Mouse (Mus musculus): ENCODE measurements around the gene Casd1.
"Not testable (repeated sequence)": the region's sequence is repeated elsewhere in the genome, so short reads cannot be mapped to it uniquely, and the experiment has no call there.

Casd1 gene

GRCm38 (mm10) chr6:4612431-4612830, 11.8 kb downstream of the Casd1 start:
- no peak for DNase-seq (ENCODE audit: low read depth, low spot score)

DNA sequence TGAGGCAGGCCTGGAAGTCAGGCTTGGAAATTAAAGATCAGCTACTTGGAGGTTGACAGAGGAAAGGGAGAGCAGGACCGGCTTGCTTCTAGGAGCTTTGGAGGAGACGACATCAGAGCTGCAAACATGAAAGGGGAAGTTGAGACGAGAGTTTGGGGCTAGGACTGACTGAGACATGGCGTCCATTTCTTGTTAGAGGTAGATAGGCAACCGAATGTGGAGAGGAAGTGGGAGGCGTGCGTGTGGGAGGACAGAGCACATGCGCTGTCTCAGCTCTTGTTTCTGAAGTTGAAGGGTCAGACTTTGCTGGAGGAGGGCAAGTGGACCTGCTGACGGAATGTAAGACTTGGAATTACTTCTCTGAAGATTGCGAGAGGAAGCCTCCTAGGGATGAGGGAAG, 17.3 kb downstream of the Casd1 start:
- DNase-seq (ENCODE audit: low read depth, low spot score) = no peak

- no peak for DNase-seq (ENCODE audit: low read depth, low spot score)
Measured at GRCm38 (mm10) chr6:4631464-4631863, 30.8 kb downstream of the Casd1 start.

- DNase-seq (ENCODE audit: low read depth, low spot score) = no peak
Measured at GRCm38 (mm10) chr6:4633189-4633588, 32.5 kb downstream of the Casd1 start.

DNA sequence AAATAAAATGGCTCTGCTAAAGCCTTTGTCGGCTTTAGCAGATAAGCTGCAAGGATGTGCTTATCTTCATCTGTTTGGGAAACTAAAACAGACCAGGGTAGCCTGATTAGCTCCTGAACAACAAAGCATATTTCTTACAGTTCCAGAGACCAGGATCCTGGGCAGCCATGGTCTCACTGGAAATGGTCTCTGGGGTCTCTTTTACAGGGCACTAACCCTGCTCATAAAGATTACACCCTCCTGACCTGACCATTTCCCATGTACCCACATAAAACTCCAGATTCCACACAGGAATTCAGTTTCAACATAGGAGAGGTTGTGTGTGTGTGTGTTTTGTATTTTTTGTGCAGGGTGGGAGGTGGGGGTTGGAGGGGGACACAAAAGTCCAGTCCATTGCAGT, 34.2 kb downstream of the Casd1 start:
- DNase-seq (ENCODE audit: low read depth, low spot score) = peak; percentile 13

DNA sequence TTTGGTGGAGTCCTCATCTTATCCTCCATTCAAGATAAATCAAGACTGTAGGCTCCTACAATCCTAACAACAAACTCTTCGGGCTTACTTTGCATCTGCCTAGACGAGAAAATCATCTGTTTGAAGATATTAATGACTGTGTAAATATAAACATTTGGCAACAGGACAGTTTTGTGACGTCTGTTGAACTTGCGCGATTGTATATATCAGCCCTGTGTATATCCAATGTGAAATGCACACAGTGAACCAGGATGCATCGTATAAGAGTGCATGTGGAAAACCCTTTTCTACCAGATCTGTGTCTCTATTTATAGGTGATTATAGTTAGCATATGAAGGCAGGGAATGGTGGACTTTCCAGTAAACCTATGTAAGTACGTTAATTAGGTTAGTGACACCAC, 41.4 kb downstream of the Casd1 start:
- DNase-seq (ENCODE audit: low read depth, low spot score) = no peak

DNA sequence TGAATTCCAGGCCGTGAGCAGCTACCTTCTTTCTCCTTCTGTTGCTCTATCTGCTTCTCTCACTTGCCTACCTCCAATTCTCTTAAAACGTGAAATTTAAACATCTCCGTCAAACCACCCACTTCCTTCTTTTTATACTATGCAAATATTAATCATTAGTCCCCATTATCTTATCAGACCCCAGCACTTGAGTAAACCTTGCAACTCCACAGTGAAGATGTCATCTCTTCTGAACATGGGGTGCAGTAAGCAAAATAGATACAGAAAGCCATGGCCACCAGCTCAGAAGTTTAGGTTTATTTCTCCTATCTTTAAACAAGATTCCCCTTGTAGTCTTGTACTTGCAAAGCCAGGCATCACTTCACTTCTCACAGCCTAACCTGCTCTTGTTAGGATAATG, 46.7 kb downstream of the Casd1 start:
- DNase-seq (ENCODE audit: low read depth, low spot score) = no peak

DNA sequence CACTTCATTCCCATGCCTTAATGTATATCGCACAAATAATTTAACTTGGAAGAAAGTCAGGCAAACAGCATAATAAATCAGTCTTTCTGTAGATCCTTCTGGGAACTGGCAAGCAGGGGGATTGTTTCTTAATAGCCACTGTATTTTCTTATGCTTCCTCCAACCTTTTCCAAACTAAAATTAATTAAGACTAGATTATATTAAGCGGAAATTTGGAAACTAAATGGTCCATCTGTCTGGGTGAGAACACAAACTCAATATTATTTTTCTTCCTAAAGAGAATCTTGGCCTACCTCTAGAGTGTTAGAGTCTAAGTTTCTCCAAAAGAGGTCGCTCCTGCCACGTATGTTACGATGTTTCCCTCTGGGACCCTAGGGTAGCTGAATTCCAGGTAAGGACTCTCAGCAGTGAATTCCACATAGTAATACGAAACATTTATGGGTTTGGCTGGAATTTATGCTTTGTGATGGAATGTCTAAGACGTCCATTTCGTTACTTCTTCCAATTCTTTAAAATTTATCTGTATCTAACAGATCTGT, 52.0 kb downstream of the Casd1 start:
- DNase-seq (ENCODE audit: low read depth, low spot score) = no peak

- not testable (repeated sequence) for DNase-seq (ENCODE audit: low read depth, low spot score)
Measured at GRCm38 (mm10) chr6:4653741-4654140, 53.1 kb downstream of the Casd1 start.

DNA sequence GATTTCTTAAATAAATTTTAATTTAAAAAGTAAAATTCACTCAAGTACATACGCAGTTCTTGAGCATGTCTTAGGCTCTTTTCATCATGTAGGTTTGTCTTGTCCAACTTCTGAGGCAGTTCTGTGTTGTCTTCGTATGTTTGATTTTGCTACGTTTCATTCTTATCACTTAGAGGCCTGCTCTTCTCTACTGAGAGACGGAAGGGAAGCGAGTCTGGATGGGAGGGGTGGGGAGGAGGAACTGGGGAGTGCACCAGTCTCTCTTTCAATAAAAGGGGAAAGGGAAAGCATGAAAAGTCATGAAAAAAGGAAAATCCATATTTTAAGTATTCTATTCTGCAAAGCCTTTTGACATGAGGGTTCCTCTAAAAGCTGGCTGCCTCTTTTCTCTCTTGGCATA, 54.8 kb downstream of the Casd1 start:
- no peak for DNase-seq (ENCODE audit: low read depth, low spot score)

DNA sequence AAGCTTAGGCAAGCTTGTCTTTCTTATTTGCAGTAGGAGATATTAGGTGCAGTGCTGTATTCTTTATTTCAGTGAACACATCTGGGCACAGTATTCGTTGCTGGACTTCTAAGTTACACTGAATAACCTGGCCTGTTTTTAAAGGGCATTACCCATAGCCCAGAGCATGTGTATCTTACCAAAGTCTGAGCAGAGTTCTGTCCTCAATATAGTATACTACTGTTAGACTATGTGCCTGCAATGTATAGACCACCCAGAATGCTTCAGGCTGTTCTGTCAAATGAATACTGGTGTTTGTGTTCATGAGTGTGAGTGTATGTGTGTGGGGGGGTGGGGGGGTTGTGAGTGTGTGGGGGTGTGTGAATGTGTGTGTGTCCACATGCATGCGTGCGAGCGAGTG, 55.3 kb downstream of the Casd1 start:
- DNase-seq (ENCODE audit: low read depth, low spot score) = no peak

DNA sequence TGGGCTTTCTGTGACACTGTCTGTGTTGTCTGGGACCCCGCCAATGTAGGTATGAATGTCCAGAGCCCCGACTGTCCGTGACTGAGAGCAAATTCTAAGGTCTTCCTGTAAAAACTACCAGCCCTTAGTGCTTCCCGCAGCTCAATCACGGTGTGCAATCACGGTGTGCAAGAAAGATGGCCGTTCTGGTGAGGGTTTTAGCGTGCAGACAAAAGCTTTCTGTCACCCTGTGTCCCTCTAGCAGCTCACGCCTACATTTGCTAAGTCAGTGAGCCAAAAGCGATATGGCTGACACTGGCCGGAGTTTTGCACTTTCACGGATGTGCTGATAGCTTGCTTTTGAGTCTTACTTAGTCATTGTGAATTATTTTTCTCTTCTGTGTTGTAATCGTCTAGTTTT, 58.2 kb downstream of the Casd1 start:
- no peak for DNase-seq (ENCODE audit: low read depth, low spot score)

DNA sequence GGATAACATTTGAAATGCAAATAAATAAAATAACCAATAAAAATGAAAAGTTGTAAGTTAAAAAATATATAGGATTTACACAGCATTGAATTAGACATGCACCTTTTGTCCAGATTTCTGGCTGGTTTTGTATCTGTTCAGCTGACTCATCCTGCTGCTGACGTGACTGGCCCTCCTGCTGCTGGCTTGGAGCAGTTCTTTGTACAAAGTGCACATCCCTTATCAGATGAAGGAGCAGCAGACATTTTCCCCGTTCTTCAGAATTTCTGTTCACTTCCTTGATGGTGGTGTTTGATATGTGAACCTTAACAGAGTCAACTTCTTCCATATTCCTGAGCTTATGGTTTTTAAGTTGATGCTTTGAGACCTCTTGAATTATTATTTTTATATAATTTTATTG, 62.9 kb downstream of the Casd1 start:
- no peak for DNase-seq (ENCODE audit: low read depth, low spot score)

DNA sequence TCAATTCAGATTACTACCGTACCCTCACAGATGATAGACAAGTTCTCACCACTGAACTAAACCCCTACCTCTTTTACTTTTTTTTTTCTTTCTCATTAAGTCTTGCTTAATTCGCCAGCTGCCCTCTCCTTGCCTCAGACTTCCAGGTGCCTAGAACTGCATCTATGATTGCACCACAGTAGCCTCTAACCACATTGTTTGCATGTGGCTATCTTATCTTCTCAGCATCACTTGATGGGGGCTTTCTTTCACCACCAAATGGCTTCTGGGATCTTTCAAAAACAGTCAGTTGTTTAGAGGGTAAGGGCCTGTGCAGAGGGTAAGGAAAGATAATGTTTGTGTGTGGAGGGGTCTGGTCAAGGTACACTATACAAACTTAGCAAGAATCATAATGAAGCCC, 63.7 kb downstream of the Casd1 start:
- no peak for DNase-seq (ENCODE audit: low read depth, low spot score)

- DNase-seq (ENCODE audit: low read depth, low spot score) = no peak
Measured at GRCm38 (mm10) chr6:4665154-4665553, 64.5 kb downstream of the Casd1 start.

GRCm38 (mm10) chr6:4677356-4677761, 76.7 kb downstream of the Casd1 start:
- no peak for DNase-seq (ENCODE audit: low read depth, low spot score)

GRCm38 (mm10) chr6:4679981-4680380, 79.3 kb downstream of the Casd1 start:
- DNase-seq (ENCODE audit: low read depth, low spot score) = no peak

DNA sequence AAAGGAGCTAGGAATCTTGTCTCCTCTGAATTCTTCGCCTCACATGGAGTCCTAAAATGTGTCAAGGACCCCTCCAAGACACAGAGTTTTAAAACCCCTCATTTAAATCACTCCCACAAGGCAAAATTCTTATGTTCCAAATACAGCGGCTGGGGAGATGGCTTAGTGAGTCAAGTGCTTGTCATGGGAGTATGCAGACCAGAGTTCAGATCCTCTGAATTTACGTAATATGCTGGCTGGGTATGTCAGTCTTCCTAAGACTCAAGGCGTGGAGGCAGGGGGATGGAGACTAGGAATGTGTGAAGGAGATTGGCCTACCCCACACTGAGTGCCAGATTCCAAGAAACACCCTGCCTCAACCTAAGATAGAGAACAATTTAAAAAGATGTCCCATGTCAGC, 79.9 kb downstream of the Casd1 start:
- no peak for DNase-seq (ENCODE audit: low read depth, low spot score)

DNA sequence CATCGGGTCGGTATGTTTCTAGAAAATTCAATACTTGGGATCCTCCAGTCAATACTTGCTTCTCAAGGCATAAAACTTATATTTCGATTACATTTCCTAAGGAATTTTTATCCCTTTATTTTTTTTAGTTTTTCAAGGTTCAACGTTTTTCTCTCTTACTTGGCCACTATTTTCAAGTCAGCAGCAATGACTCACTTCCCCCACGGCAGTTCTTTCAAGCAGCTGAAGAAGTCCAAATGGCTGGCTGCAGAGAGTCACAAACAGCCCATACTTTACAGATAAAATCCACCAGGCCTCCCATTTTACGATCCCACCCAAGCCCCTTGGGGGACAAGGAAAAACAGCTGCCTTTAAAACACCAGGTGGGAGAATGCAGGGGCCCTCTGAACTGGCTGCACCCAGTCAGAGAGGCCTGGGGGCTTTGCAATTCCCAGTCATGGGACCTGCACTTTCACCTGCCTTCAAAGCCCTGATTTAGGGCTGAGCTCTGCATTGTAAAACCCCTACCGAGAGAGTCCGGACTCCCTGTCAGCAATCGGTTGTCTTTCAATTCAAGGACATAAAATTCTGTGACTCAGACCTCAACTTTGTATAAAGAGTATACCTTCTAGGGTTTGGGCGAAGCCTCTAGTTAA, 84.2 kb downstream of the Casd1 start:
- no peak for DNase-seq (ENCODE audit: low read depth, low spot score)

DNA sequence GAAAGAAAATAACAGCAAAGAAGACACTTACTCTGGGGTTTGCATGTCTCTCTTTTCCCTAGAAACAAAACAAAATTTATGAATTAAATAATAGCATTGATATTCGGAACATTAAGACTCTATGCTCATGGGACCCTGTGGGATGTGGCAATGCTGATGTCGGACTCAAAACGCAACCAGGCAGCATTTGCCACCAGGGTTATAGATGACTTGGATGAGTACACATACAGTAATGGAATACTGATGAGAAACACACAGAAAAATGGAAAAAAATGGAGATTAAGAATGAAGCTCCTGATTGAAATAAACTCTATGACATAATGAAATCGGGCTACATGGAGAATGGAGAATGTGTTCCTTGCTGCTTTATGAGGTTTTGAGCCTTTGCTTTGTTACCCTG, 89.8 kb downstream of the Casd1 start:
- no peak for DNase-seq (ENCODE audit: low read depth, low spot score)
